In the genomic region with DNA sequence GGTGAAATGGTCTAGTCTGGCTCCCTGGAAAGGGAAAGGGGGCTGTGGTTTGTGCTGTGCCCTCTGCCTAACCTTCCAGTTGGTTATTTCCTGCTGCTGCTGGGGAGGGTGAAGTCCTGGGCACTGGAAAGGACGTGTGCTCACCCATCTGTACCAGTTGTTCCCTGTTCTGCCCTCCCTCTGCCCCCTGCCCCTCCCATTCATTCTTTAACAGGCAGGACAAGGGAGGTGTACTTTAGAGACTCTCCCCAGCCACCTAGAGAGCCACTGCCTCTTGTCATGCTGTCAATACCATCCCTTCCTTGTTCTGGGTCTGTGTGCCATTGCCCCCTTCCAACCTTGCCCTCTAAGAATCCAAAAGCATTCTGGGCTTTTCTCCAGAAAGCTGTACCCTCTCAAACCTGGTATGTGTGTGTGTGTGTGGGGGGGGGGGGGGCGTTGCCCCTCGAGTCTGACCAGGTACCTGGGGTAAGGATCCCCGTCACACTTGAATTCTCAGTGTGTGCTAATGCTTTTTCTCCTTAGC, we compare ENCODE assay signal across 8 mouse cellular contexts. TPM values are rescaled to one million over a fixed set of nuclear protein-coding genes. Genes with fewer than 3 reads are reported as not detected.
A peak's percentile ranks its signal among the peaks of the same experiment; 100 is the strongest.
DNase-seq lines count a peak whose midpoint lies in the region; ATAC-seq and TF ChIP-seq lines count a peak whose summit lies in the region.

No protein-coding gene starts in this region.

- H3K4me2 ChIP-seq in intestine, postnatal 0 days (replicated peaks; ENCODE audit: low read depth), result no peak overlapping the region
- H3K4me2 ChIP-seq in lung, postnatal 0 days (replicated peaks; ENCODE audit: low read depth, low read length), result peak overlapping the region; percentile 5; the same call in 1 of the 2 replicates
- H3K4me2 ChIP-seq in liver, embryonic 11.5 days, result no peak overlapping the region

- peak; percentile 27; the same call in 1 of the 2 replicates for ATAC-seq in intestine, postnatal 0 days
- ATAC-seq in lung, postnatal 0 days, result peak; percentile 84
- no peak for ATAC-seq in granulocyte monocyte progenitor cell, adult 5-6 weeks (replicated peaks; ENCODE audit: poor library complexity, severe bottlenecking)
- no peak for ATAC-seq in liver, embryonic 11.5 days (replicated peaks; ENCODE audit: low FRiP score)

- peaks cover 50% of the 10 kb centered on the region for H3K4me1 ChIP-seq in brown adipose tissue, adult 24 weeks (ENCODE audit: control insufficient read depth, insufficient read depth, insufficient read length, low read length)
- peaks cover 19% of the 10 kb centered on the region for H3K4me1 ChIP-seq in intestine, postnatal 0 days (replicated peaks; ENCODE audit: control insufficient read depth, insufficient read depth, low read length)
- peaks cover 39% of the 10 kb centered on the region for H3K4me1 ChIP-seq in lung, postnatal 0 days (ENCODE audit: insufficient read depth, low read depth, low read length)
- peaks cover 29% of the 10 kb centered on the region for H3K4me1 ChIP-seq in liver, embryonic 11.5 days (replicated peaks; ENCODE audit: control insufficient read depth, insufficient read depth, low read length)

- H3K9ac ChIP-seq in intestine, postnatal 0 days (ENCODE audit: low read depth, low read length), result no peak overlapping the region
- no peak overlapping the region for H3K9ac ChIP-seq in lung, postnatal 0 days (replicated peaks; ENCODE audit: low read depth)
- no peak overlapping the region; the same call in 1 of the 2 replicates for H3K9ac ChIP-seq in liver, embryonic 11.5 days (ENCODE audit: low read depth, low read length)

- H3K4me3 ChIP-seq in brown adipose tissue, adult 24 weeks (ENCODE audit: insufficient read depth, low read depth, low read length), result no peak overlapping the region
- H3K4me3 ChIP-seq in intestine, postnatal 0 days (ENCODE audit: low read depth, low read length), result no peak overlapping the region
- H3K4me3 ChIP-seq in lung, postnatal 0 days (ENCODE audit: low read depth, low read length), result no peak overlapping the region
- H3K4me3 ChIP-seq in liver, embryonic 11.5 days (ENCODE audit: low read depth, low read length), result no peak overlapping the region

- no peak for TF ChIP-seq CTCF in intestine, postnatal 0 days (IDR thresholded peaks at IDR 0.05; ENCODE audit: low read depth)
- TF ChIP-seq CTCF in lung, postnatal 0 days (IDR thresholded peaks at IDR 0.05), result no peak

- 49% methylated on average over 4 of the region's 4 CpGs for WGBS in intestine, postnatal 0 days
- 23% methylated on average over 4 of the region's 4 CpGs for WGBS in lung, postnatal 0 days
- 73% methylated on average over 4 of the region's 4 CpGs for WGBS in liver, embryonic 11.5 days

- no peaks in the 10 kb centered on the region for H3K9me3 ChIP-seq in intestine, postnatal 0 days (ENCODE audit: control insufficient read depth)
- no peaks in the 10 kb centered on the region for H3K9me3 ChIP-seq in lung, postnatal 0 days (ENCODE audit: low read length)
- no peaks in the 10 kb centered on the region for H3K9me3 ChIP-seq in liver, embryonic 11.5 days (ENCODE audit: control insufficient read depth, low read length)

- H3K36me3 ChIP-seq in intestine, postnatal 0 days (ENCODE audit: control insufficient read depth, insufficient read depth), result no peaks in the 10 kb centered on the region; the same call in 1 of the 2 replicates
- peaks cover 5% of the 10 kb centered on the region for H3K36me3 ChIP-seq in lung, postnatal 0 days (ENCODE audit: insufficient read depth, low read length)
- H3K36me3 ChIP-seq in liver, embryonic 11.5 days (ENCODE audit: control insufficient read depth, insufficient read depth, low read length), result no peaks in the 10 kb centered on the region

- no peaks in the 10 kb centered on the region for H3K27me3 ChIP-seq in intestine, postnatal 0 days (replicated peaks; ENCODE audit: control insufficient read depth, insufficient read depth, low read length)
- H3K27me3 ChIP-seq in lung, postnatal 0 days (replicated peaks; ENCODE audit: insufficient read depth, low read length), result no peaks in the 10 kb centered on the region
- H3K27me3 ChIP-seq in liver, embryonic 11.5 days (replicated peaks; ENCODE audit: control insufficient read depth, insufficient read depth, low read length), result no peaks in the 10 kb centered on the region

- TF ChIP-seq EP300 in lung, postnatal 0 days (IDR thresholded peaks at IDR 0.05), result peak; percentile 83

- DNase-seq in 3134 (ENCODE audit: extremely low read depth, insufficient read length, low spot score), result peak; percentile 30
- peak; percentile 90 for DNase-seq in lung, postnatal 0 days (ENCODE audit: low spot score)
- no peak for DNase-seq in liver, embryonic 11.5 days (ENCODE audit: low spot score)
- DNase-seq in spleen, postnatal 4 days (ENCODE audit: low spot score in 2 of 2), result no peak
- no peak for DNase-seq in spleen, postnatal 14 days (ENCODE audit: low spot score in 2 of 2)

- peak overlapping the region; percentile 51 for H3K27ac ChIP-seq in brown adipose tissue, adult 24 weeks (replicated peaks; ENCODE audit: low read depth, low read length)
- peak overlapping the region; percentile 87 for H3K27ac ChIP-seq in intestine, postnatal 0 days (ENCODE audit: low read depth, low read length)
- H3K27ac ChIP-seq in lung, postnatal 0 days (ENCODE audit: low read length), result peak overlapping the region; percentile 98
- no peak overlapping the region for H3K27ac ChIP-seq in liver, embryonic 11.5 days (ENCODE audit: low read depth, low read length)

RNA-seq across cellular contexts. Expression of gene Ccdc12, which starts 27.3 kb away (rescaled TPM):
- 44.7 and 46.2 TPM in 2 replicates for polyA plus RNA-seq in brown adipose tissue, adult 24 weeks (2012; ENCODE audit: insufficient read depth, insufficient read length, missing spikeins)
- 122 and 124 TPM in 2 replicates for polyA plus RNA-seq in intestine, postnatal 0 days (2015; fragmentation: Nextera tagmentation; extraction: Ambion mirVana)
- 180 and 200 TPM in 2 replicates for polyA plus RNA-seq in lung, postnatal 0 days (2015; fragmentation: Nextera tagmentation; extraction: Ambion mirVana)
- 149 TPM in 2 replicates for total RNA-seq in granulocyte monocyte progenitor cell, adult 5-6 weeks (2014; fragmentation: Nextera tagmentation)
- total RNA-seq in granulocyte monocyte progenitor cell, adult 5-6 weeks (2017), result 98.5 and 104 TPM in 2 replicates
- 161 TPM in 2 replicates for polyA plus RNA-seq in liver, embryonic 11.5 days (2014; fragmentation: Nextera tagmentation; extraction: Ambion mirVana)

RNA-seq across cellular contexts. Expression of gene Nbeal2, which starts 29.7 kb away (rescaled TPM):
- 2.2 and 4.8 TPM in 2 replicates for polyA plus RNA-seq in brown adipose tissue, adult 24 weeks (2012; ENCODE audit: insufficient read depth, insufficient read length, missing spikeins)
- polyA plus RNA-seq in intestine, postnatal 0 days (2015; fragmentation: Nextera tagmentation; extraction: Ambion mirVana), result 1.0 and 1.3 TPM in 2 replicates
- 6.2 and 6.6 TPM in 2 replicates for polyA plus RNA-seq in lung, postnatal 0 days (2015; fragmentation: Nextera tagmentation; extraction: Ambion mirVana)
- 37.5 and 49.2 TPM in 2 replicates for total RNA-seq in granulocyte monocyte progenitor cell, adult 5-6 weeks (2014; fragmentation: Nextera tagmentation)
- total RNA-seq in granulocyte monocyte progenitor cell, adult 5-6 weeks (2017), result 11.0 and 13.9 TPM in 2 replicates
- polyA plus RNA-seq in liver, embryonic 11.5 days (2014; fragmentation: Nextera tagmentation; extraction: Ambion mirVana), result 8.0 TPM in 2 replicates

RNA-seq across cellular contexts. Expression of gene Myl3, which starts 58.0 kb away (rescaled TPM):
- polyA plus RNA-seq in brown adipose tissue, adult 24 weeks (2012; ENCODE audit: insufficient read depth, insufficient read length, missing spikeins), result 17.2 and 23.5 TPM in 2 replicates
- polyA plus RNA-seq in intestine, postnatal 0 days (2015; fragmentation: Nextera tagmentation; extraction: Ambion mirVana), result 0.16 TPM in 1 of 2 replicates, not detected in the other
- 10.4 and 13.8 TPM in 2 replicates for polyA plus RNA-seq in lung, postnatal 0 days (2015; fragmentation: Nextera tagmentation; extraction: Ambion mirVana)
- not detected in 2 replicates for total RNA-seq in granulocyte monocyte progenitor cell, adult 5-6 weeks (2014; fragmentation: Nextera tagmentation)
- not detected in 2 replicates for total RNA-seq in granulocyte monocyte progenitor cell, adult 5-6 weeks (2017)
- 2.1 and 6.8 TPM in 2 replicates for polyA plus RNA-seq in liver, embryonic 11.5 days (2014; fragmentation: Nextera tagmentation; extraction: Ambion mirVana)

RNA-seq across cellular contexts. Expression of gene Nradd, which starts 59.4 kb away (rescaled TPM):
- 1.7 and 3.0 TPM in 2 replicates for polyA plus RNA-seq in brown adipose tissue, adult 24 weeks (2012; ENCODE audit: insufficient read depth, insufficient read length, missing spikeins)
- 39.4 and 41.8 TPM in 2 replicates for polyA plus RNA-seq in intestine, postnatal 0 days (2015; fragmentation: Nextera tagmentation; extraction: Ambion mirVana)
- polyA plus RNA-seq in lung, postnatal 0 days (2015; fragmentation: Nextera tagmentation; extraction: Ambion mirVana), result 45.2 and 46.6 TPM in 2 replicates
- 4.4 and 4.5 TPM in 2 replicates for total RNA-seq in granulocyte monocyte progenitor cell, adult 5-6 weeks (2014; fragmentation: Nextera tagmentation)
- total RNA-seq in granulocyte monocyte progenitor cell, adult 5-6 weeks (2017), result 0.99 and 4.7 TPM in 2 replicates
- polyA plus RNA-seq in liver, embryonic 11.5 days (2014; fragmentation: Nextera tagmentation; extraction: Ambion mirVana), result 8.2 and 9.9 TPM in 2 replicates

Comparison
In these comparisons a context has a peak if more than half of its experiments do, and no peak if none do; other contexts are left out.
1. DNase-seq: peak in 3134 (single experiment) and lung, postnatal 0 days (single experiment); none in liver, embryonic 11.5 days (single experiment), spleen, postnatal 4 days (0 of 2) and spleen, postnatal 14 days (0 of 2).
2. ATAC-seq: peak in intestine, postnatal 0 days (single experiment) and lung, postnatal 0 days (single experiment); none in granulocyte monocyte progenitor cell, adult 5-6 weeks (single experiment) and liver, embryonic 11.5 days (single experiment).